Mouse (Mus musculus): ENCODE measurements at regions not wholly inside any gene's neighbourhood (a gene's known extent, or its start where the extent isn't known, plus 50 kb on each side); places are given as distances from the start of the nearest gene placed in this dataset.
"Not testable (repeated sequence)": the region's sequence is repeated elsewhere in the genome, so short reads cannot be mapped to it uniquely, and the experiment has no call there.

DNA sequence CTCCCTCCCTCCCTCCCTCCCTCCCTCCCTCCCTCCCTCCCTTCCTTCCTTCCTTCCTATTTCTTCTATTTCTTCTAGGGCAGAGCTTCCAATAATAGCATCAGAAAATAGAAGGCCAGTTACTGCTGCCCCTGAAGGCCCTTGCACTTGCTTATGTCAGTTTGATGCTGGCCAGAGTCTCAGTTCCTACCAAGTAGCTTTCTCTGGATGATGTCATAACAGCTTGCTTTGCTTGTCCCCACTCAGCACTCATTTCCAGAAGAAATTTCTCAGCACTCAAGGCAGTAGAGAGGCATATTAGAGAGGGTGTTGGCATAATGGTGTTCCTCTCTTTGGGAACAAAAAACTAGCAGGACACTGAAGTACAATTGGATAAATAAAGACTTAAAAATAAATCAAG is 811.6 kb upstream of the 4930444P10Rik start:
- no peak for DNase-seq (ENCODE audit: low spot score)

DNA sequence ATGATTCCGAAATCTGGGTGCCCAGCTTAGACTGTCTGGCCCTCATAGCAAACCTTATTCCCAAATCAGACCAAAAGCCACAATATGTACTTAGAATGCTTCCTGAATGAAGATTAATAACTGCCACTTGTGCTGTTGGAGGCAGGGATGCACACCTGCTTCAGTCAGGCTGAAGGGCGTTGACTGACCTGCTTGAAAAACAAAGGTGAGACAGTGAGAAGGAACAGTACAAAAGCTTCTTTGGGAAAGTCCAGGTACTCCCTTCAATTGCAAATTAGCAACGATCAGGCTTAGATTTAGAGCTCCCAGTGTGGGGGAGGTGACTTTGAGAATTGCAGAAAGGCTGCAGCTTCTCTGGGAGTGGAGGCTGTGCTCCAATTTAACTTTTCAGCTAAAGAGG is 775.3 kb upstream of the 4930444P10Rik start:
- DNase-seq (ENCODE audit: low spot score): not testable (repeated sequence)

DNA sequence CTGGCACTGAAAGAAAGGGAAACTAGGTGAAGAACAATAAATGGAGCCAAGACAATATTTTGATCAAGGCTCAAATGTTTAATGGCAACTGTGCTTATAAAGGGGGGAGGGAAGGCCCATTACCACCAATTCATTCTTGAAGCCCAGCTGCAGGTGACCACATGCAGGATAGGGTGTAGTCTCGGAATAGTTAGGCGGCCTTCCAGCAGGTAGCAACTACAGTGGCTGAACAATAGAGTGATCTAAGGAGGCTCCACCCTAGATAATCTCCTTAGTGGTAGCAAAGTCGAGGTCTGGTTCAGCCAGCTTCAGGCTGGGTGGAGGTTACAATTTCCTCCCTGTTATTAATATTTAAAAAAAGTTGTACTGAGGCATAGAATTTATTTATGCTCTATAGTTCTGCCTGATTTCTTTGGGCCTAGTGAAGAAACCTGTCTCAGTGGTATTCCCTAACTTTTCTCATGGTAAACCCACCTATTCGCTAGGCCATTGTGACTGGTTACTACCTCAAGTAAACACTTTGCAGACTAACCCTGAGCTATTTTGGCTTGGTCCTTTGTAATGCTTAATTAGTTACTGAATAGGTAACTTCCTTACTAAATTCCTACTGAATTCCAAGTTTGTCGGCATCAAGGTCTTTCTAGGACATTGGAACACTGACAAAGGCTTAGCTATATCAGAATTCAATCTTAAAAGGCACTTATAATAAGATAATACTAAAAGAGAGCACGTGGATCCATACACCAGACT is 774.1 kb upstream of the 4930444P10Rik start:
- DNase-seq (ENCODE audit: low spot score): not testable (repeated sequence)

DNA sequence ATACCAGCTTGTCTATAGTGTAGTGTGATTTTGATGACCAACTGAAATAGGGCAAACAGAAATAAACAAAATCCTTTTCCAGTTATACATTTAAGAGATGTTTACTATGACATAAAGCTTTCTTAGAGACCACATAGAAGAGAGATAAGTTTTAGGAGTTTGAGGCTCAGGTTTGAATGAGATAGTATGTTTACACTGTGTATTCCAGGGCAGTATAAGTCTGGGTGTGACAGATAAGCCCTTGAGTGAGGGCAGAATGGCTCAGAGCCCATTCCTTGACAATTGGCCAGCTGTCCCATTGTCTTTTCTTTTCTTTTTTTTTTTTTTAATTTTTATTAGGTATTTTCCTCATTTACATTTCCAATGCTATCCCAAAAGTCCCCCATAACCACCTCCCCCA is 744.0 kb upstream of the 4930444P10Rik start:
- no peak for DNase-seq (ENCODE audit: low spot score)

DNA sequence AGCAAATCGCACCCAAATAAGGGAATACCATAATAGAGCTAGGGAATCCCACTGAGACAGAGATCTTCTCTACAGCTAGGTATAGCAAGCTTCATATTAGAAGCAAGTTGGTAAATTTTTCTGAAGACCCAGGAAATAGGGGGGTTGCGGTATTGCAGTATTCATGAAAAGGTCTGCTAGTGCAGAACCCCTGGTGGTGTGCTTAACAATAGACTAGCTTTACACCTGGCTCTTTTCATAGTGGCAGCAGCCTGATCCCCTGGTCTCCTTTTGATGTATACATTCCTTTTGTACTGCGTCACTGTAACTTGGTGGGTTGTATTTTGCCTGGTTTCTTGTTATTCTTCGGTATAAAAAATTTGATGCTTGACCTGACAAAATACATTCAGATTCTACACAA is 731.6 kb upstream of the 4930444P10Rik start:
- not testable (repeated sequence) for DNase-seq (ENCODE audit: low spot score)

DNA sequence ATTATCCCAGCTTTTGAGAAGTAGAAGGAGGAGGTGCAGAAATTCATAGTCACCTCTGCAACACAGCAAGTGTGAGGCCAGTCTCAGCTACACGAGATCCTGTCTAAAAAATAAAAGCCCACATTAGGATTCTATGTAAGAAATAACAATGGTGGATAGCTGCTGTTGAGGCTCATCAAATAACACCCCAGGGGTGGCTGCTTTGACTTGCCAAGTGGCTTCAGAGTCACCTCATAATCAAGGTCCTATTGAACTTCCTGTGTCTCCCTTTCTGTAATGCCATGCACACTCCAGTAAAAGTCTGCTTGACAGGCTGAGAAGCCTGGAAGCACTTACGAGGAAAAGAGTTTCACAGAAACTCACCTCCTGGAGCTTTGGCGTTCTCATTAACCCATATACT is 730.9 kb upstream of the 4930444P10Rik start:
- no peak for DNase-seq (ENCODE audit: low spot score)

DNA sequence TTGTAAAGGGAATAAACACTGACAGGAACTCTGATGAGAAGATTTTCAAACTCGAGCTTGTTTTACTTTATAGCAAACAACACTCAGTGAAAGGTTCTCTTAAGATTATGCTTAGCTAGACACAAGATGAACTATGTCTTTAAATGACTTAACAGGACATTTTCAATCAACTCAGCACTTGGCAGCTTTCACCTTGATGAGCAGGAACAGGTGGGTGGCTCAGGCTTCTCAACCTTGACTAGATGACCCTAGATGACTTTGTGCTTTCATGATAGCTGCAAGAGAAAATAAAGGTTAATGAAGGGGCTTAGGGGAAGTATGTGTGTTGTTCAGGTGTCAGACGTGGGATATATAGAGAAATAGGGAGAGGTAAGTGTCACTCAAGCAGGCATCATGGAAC is 728.1 kb upstream of the 4930444P10Rik start:
- no peak for DNase-seq (ENCODE audit: low spot score)

DNA sequence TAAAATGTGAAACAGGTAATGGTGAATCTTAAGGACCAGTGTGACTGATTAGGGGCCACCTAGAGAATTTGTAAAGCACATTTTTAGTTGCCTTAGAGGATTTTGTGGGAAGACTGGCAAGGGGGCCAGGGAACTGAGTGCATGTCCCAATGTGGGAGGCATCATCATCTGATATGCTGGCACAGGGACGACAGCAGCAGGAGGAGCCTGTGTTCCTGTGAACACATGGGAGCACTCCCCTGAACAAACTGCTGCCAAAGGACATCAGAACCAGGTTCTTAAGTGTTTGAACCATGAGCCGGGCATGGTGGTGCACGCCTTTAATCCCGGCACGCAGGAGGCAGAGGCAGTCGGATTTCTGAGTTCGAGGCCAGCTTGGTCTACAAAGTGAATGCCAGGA is 723.4 kb upstream of the 4930444P10Rik start:
- no peak for DNase-seq (ENCODE audit: low spot score)

DNA sequence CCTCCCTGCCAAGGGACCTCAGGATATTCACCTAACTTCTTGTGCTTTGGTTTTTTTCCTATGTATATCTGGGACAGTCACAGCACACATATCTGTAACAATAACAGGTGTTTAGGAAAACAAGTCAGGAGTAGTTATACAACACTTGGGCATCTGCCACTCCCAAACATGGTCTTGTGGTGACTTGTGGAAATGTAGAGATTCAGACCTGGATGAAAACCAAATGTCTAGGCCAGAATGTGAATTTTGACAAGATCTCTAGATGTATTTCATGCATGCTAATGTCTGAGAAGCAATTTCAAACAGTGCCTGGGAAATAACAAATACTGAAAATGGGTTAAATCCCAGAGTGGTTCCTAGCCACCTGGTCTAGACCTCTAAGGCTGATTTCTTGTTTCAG is 722.6 kb upstream of the 4930444P10Rik start:
- DNase-seq (ENCODE audit: low spot score): no peak

DNA sequence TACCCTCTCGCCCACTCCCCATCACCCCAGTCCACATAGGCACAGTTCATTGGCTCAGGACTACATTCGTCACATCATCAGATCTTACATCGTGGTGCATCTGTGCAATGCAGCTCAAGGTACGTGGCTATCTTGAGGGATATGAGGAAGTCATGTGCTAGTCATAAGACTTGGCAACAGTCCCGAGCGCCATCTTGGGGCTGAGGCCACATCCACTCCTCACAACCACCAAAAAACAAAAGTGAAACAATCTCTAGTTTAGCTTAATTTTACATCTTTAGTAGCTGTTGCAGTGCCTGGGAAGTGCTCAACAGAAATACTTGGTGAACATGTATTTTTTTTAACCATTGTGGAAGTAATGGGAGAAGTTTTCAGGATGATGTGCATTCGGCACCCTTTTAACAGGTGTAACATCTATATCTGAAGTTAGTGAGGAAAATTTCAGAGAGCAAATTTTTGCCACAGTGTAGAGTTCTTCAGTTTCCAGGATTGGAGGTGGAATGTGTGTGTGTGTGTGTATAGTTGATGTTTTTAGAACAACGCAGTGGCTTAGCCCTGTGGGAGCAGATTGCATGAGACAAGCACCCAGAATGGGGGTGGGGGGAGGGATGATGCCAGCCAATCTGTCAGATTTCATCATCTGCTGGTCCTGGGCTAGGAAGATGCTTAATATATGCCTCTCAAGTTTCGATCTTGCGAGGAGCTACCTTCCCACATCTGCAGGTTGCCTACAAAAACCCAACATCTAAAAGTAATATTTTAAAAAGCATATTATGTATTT is 716.4 kb upstream of the 4930444P10Rik start:
- DNase-seq (ENCODE audit: low spot score): no peak

DNA sequence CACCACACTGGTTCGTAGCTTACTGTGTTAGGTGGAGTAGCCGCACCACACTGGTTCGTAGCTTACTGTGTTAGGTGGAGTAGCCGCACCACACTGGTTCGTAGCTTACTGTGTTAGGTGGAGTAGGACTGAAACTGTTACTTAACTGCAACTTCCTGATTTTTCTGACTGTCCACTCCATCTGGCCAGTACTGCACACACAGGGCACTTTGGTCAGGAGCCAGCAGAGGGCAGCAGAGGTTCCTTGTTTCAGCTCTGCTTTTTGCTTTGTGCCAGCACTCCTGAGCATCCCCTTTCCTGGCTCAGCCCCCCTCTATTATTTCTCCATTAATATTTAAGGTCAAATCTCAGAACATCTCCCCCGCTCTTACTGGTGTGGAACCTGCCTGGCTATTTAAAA is 705.2 kb upstream of the 4930444P10Rik start:
- DNase-seq (ENCODE audit: low spot score): peak; percentile 12

DNA sequence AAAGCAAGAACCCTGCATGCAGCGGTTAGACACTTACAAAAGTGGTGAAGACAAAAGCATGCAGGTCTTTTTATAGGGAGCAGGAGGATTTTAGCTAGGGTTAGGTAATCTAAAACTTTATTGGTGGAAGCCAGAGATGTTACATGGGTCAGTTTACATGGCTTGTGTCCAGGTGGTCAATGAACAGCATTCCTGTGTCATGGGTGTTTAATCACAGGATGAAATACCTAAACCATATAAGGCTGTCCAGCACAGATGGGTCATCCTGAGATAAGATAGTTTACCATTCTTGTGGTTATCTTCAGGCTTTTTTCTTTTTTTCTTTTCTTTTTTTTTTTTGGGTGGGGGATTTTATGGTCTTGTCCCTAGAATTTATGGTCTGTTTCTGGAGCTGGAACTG is 703.3 kb upstream of the 4930444P10Rik start:
- DNase-seq (ENCODE audit: low spot score): no peak

DNA sequence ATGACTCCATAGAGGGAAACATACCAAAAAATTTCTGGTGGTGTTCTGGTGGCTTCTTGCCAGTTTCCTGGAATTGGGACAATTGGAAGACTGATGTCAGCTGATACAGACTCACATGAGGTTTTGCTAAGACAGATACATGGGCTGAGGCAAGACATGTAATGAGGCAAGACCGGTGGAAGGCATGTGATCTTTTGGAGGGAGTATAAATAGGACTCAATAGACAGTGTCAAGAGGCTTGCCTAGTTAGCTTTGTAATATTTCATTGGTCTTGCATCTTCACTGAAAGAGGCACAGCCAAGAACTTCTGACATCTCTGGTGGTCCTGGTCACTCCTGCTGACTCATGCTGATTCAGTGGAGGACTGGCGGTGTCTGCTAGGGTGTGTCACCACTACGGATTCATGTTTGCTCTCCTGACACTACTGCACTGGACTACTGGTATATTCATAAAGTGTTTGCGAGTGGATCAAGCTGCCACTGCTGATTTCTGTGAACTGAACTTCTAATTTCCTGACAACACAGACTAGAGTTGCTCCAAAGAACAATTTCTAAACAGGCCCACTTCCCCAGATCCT is 697.7 kb upstream of the 4930444P10Rik start:
- no peak for DNase-seq (ENCODE audit: low spot score)

DNA sequence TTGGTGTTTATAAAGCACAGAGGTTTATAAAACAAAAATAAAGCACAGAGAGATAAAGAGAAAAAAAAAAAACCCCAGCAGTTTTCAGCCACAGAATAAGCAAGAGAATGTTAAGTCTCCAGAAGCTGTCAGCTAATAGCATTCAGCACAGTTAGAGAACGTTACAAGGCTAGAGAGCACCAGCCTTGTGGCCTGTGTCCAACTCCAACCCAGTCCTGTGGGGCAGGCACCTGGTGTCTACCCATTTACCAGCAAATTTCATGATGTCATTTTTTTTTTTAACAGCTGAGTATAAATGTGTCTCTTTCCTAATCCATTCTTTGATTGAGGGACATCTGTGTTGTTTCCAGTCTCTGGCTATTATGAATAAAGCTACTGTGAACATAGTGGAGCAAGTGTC is 686.7 kb upstream of the 4930444P10Rik start:
- no peak for DNase-seq (ENCODE audit: low spot score)

DNA sequence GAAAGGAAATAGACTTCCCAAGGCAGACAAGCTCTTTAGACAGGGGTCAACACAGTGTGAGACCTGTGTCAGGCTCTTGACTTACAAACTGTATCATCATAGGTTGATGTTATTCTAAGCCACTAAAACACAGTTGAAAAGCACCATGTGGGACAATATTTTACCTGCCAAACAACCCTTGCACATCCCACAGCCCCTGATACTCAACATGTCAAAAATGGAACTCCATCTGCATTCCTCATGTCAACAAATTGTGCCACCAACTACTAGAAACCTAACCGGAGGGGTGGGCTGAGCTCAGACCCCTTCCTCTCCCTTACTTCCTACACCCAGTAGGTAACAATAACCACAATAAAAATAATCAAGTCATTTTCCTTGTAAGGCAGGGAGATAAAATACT is 667.8 kb upstream of the 4930444P10Rik start:
- no peak for DNase-seq (ENCODE audit: low spot score)

All from thymus, postnatal 0 days (tissue).